17 mouse cellular contexts compared by ENCODE assay signal in the genomic region with DNA sequence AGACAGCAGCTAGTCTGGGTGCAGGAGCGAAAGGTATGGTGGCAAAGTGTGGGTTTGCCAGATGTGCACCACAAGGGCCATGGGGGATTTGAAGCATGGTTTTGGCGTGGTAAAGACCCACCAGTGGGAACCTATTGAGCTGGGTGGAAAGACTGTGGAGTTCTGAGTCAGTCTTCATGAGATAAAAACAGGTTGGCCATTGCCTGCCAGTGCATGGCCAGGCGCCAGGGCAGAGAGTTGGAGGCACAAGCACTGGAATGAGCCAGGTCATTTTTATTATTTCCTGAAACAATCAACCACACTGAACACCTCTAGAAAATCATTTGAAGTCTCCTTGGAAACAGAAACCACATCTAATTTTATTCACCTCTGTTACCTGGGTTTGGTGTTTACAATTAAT.
DNase-seq lines count a peak whose midpoint lies in the region; TF ChIP-seq lines count a peak whose summit lies in the region.
"Had no signal": no experiment of that assay in that cellular context is flagged by ENCODE, and none has a peak within 500 bp of the region (broad histone marks: within the 10 kb centered on the region; RNA-seq: fewer than 3 reads in every experiment).

No protein-coding gene starts in this region.

- intact Hi-C loops in heart, postnatal 10 days (cut with DNase I), result no loop called here
- intact Hi-C loops in left cerebral cortex, postnatal 4 days (cut with DNase I), result no loop called here
- intact Hi-C loops in left cerebral cortex, adult 2 months (cut with DNase I), result no loop called here

- DNase-seq in adrenal gland, postnatal 10 days, result peak; percentile 44
- no peak for DNase-seq in adrenal gland, adult 8-10 months
- DNase-seq in cerebellum, postnatal 25 days, result peak; percentile 40 to 73
- DNase-seq in cerebellum, adult 9-11 months, result no peak
- DNase-seq in heart, postnatal 10 days, result peak; percentile 44 to 58
- DNase-seq in heart, adult 9 months (ENCODE audit: low spot score in 2 of 2), result no peak
- peak; percentile 27 for DNase-seq in left cerebral cortex, postnatal 4 days
- no peak for DNase-seq in left cerebral cortex, adult 2 months (ENCODE audit: extremely low spot score in 1 of 2, low spot score in 2 of 2)
- DNase-seq: layer of hippocampus, postnatal 36 days; lung, adult 18-20 months; lung, postnatal 10 days; thymus, postnatal 14 days had no signal

- no peak for TF ChIP-seq CTCF in left cerebral cortex, adult 2 months (IDR thresholded peaks at IDR 0.05)

- no peak overlapping the region for H3K27ac ChIP-seq in left cerebral cortex, adult 2 months
- H3K27ac ChIP-seq: embryonic facial prominence, embryonic 15.5 days; hindbrain, embryonic 14.5 days; layer of hippocampus, adult 2 months; limb, embryonic 13.5 days; liver, embryonic 12.5 days had no signal

- H3K4me3 ChIP-seq in left cerebral cortex, adult 2 months, result no peak overlapping the region
- H3K4me3 ChIP-seq: embryonic facial prominence, embryonic 15.5 days; layer of hippocampus, adult 2 months; limb, embryonic 13.5 days; liver, embryonic 12.5 days had no signal

Comparison
In these comparisons a context has a peak if more than half of its experiments do, and no peak if none do; other contexts are left out.
1. DNase-seq: peak in adrenal gland, postnatal 10 days (single experiment), cerebellum, postnatal 25 days (2 of 2), heart, postnatal 10 days (2 of 2) and left cerebral cortex, postnatal 4 days (single experiment); none in adrenal gland, adult 8-10 months (single experiment), cerebellum, adult 9-11 months (single experiment), heart, adult 9 months (0 of 2) and left cerebral cortex, adult 2 months (0 of 2).